In the genomic region with DNA sequence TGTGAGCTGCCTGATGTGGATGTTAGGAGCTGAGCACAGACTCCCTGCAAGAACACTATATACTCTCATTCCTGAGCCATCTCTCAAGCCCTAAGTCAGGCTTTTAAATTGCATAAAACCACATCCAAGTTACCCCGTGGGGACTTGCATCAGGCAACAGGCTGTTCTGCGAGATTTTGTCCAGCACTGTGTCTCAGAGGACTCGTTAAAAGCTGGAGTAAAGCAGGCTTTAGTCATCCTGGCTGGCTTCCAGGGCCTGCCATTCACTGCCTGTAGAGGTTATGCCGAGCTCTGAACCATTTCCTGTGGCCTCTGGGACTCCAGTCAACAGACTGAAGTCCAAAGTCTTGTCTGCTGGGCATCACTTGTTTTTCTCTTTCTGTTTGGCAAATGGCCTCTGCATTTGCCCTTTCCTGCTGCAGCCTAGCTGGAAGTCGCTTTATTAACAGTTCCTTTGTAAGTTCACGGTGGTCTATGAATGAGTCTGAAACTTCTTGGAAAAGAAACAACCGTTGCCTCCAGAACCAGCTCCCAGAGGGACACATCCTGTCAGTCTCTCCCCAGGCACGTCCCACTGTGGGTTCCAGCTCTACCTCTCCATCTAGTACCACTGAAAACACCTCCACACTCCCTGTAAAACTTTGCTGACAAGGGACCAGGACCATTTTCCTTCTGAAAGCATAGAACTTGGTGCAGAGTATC, we compare ENCODE assay signal across 9 mouse cellular contexts.
DNase-seq lines count a peak whose midpoint lies in the region; ATAC-seq and TF ChIP-seq lines count a peak whose summit lies in the region.
"Had no signal": no experiment of that assay in that cellular context is flagged by ENCODE, and none has a peak within 500 bp of the region (broad histone marks: within the 10 kb centered on the region; RNA-seq: fewer than 3 reads in every experiment).

No protein-coding gene starts in this region.

- no peak for DNase-seq in cerebellum, adult 11 months
- peak; percentile 62 to 85 for DNase-seq in gastrocnemius, postnatal 4 days (ENCODE audit: low spot score in 2 of 2)
- no peak for DNase-seq in right cerebral cortex, postnatal 36 days (ENCODE audit: low spot score in 2 of 2)

- peak; percentile 63; the same call in 1 of the 2 replicates for ATAC-seq in cerebellum, adult (ENCODE audit: insufficient number of reproducible peaks, low FRiP score, low TSS enrichment)
- peak; percentile 95 for ATAC-seq in intestine, postnatal 0 days
- peak; percentile 88 for ATAC-seq in liver, embryonic 16.5 days (ENCODE audit: low read depth)
- peak; percentile 56; the same call in 1 of the 2 replicates for ATAC-seq in stomach, embryonic 15.5 days (ENCODE audit: insufficient read depth, low FRiP score, low read depth)

- no peak for TF ChIP-seq POLR2A in bone marrow macrophage, adult 2 months (IDR thresholded peaks at IDR 0.05; ENCODE audit: borderline replicate concordance, low read depth, low read length)

- H3K4me2 ChIP-seq in intestine, postnatal 0 days (replicated peaks; ENCODE audit: low read depth): no peak overlapping the region
- H3K4me2 ChIP-seq in liver, embryonic 16.5 days (ENCODE audit: low read depth, low read length): no peak overlapping the region
- H3K4me2 ChIP-seq in stomach, embryonic 15.5 days: no peak overlapping the region

- 30% methylated on average over 8 of the region's 8 CpGs for WGBS in intestine, postnatal 0 days
- WGBS in liver, embryonic 16.5 days (ENCODE audit: insufficient replicate concordance): 25% methylated on average over 8 of the region's 8 CpGs
- 32% methylated on average over 8 of the region's 8 CpGs for WGBS in stomach, embryonic 15.5 days

- H3K27me3 ChIP-seq in intestine, postnatal 0 days (replicated peaks; ENCODE audit: control insufficient read depth, insufficient read depth, low read length): no peaks in the 10 kb centered on the region
- no peaks in the 10 kb centered on the region for H3K27me3 ChIP-seq in liver, embryonic 16.5 days (ENCODE audit: control insufficient read depth, insufficient read depth, low read depth, low read length)
- no peaks in the 10 kb centered on the region for H3K27me3 ChIP-seq in stomach, embryonic 15.5 days (replicated peaks)

- no peaks in the 10 kb centered on the region for H3K9me3 ChIP-seq in intestine, postnatal 0 days (ENCODE audit: control insufficient read depth)
- no peaks in the 10 kb centered on the region for H3K9me3 ChIP-seq in liver, embryonic 16.5 days (replicated peaks; ENCODE audit: control insufficient read depth, low read length)
- H3K9me3 ChIP-seq in stomach, embryonic 15.5 days: no peaks in the 10 kb centered on the region

- H3K4me3 ChIP-seq in bone marrow macrophage, adult 2 months (ENCODE audit: insufficient read depth, low read length): no peak overlapping the region
- H3K4me3 ChIP-seq in intestine, postnatal 0 days (ENCODE audit: low read depth, low read length): no peak overlapping the region
- H3K4me3 ChIP-seq in liver, embryonic 16.5 days (ENCODE audit: low read depth, low read length): no peak overlapping the region
- no peak overlapping the region for H3K4me3 ChIP-seq in stomach, embryonic 15.5 days (replicated peaks)
- H3K4me3 ChIP-seq: erythroblast, embryonic 14.5 days had no signal

- peaks cover 31% of the 10 kb centered on the region for H3K4me1 ChIP-seq in bone marrow macrophage, adult 2 months (ENCODE audit: control insufficient read depth, insufficient read depth, low read length)
- 0 out of 2 replicates have a peak, but pooled peaks cover 2% of the 10 kb centered on the region for H3K4me1 ChIP-seq in intestine, postnatal 0 days (replicated peaks; ENCODE audit: control insufficient read depth, insufficient read depth, low read length)
- H3K4me1 ChIP-seq in liver, embryonic 16.5 days (ENCODE audit: control insufficient read depth, low read depth, low read length): no peaks in the 10 kb centered on the region
- H3K4me1 ChIP-seq in stomach, embryonic 15.5 days: peaks cover 4% of the 10 kb centered on the region; the same call in 1 of the 2 replicates

- H3K27ac ChIP-seq in bone marrow macrophage, adult 2 months (ENCODE audit: insufficient read depth, low read depth, low read length): peak overlapping the region; percentile 2; the same call in 1 of the 2 replicates
- peak overlapping the region; percentile 51 for H3K27ac ChIP-seq in intestine, postnatal 0 days (ENCODE audit: low read depth, low read length)
- peak overlapping the region; percentile 28 for H3K27ac ChIP-seq in liver, embryonic 16.5 days (ENCODE audit: low read length)
- H3K27ac ChIP-seq in stomach, embryonic 15.5 days: peak overlapping the region; percentile 26; the same call in 1 of the 2 replicates

- no peak overlapping the region for H3K9ac ChIP-seq in intestine, postnatal 0 days (ENCODE audit: low read depth, low read length)
- no peak overlapping the region for H3K9ac ChIP-seq in liver, embryonic 16.5 days (ENCODE audit: low read depth, low read length)
- no peak overlapping the region for H3K9ac ChIP-seq in stomach, embryonic 15.5 days

- H3K36me3 ChIP-seq in intestine, postnatal 0 days (ENCODE audit: control insufficient read depth, insufficient read depth): no peaks in the 10 kb centered on the region
- no peaks in the 10 kb centered on the region for H3K36me3 ChIP-seq in liver, embryonic 16.5 days (ENCODE audit: control insufficient read depth, insufficient read depth)
- H3K36me3 ChIP-seq in stomach, embryonic 15.5 days: no peaks in the 10 kb centered on the region

- no peak for TF ChIP-seq CTCF in bone marrow macrophage, adult 2 months (IDR thresholded peaks at IDR 0.05; ENCODE audit: low read depth, low read length)
- no peak for TF ChIP-seq CTCF in intestine, postnatal 0 days (IDR thresholded peaks at IDR 0.05; ENCODE audit: low read depth)

Comparison
In these comparisons a context has a peak if more than half of its experiments do, and no peak if none do; other contexts are left out.
1. DNase-seq: peak in gastrocnemius, postnatal 4 days (2 of 2); none in cerebellum, adult 11 months (single experiment) and right cerebral cortex, postnatal 36 days (0 of 2).
2. Peak in every context shown above with its lines, with median percentiles within 50 percentile points of each other: ATAC-seq and H3K27ac ChIP-seq.